Mouse (Mus musculus) ovary, postnatal 14 days (tissue): ENCODE results near the gene Pnp2.
"Not testable (repeated sequence)": the region's sequence is repeated elsewhere in the genome, so short reads cannot be mapped to it uniquely, and the experiment has no call there.

Experiments used
- DNase-seq: peaks from one replicate; pipeline ENCODE4 v3.0.0; 2022; ENCODE audit warnings: low spot score

The Pnp2 gene

DNA sequence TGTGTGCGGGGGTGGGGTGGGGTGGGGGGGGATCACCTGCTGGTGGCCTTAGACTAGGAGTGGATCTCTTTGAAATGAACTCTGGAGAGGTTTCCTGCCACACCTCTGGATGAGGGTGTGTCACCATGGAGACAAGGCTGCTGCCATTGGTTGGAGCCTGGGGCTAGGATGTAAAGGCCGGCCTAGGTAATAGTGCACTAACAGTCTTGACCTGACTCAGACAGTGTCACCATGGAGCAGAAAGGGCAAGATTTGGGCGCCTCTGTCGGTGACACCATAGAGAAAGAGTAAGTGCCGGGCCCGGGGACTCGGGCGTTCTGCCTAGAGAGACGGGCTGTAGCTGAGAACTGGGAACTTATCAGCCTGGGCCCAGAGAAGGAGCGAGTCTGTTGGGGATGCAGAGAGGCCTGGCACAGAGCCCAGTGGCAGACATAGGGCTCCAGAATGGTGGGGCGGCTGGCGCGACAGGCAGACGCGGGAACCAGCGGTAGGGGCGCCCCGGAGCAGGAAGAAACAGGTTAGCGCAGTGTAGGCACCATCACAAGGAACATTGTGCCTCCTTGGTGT, at the start of gene Pnp2:
Pnp2 (plus strand) TSS at position 51 of the 567 bp plus-strand sequence.
- DNase-seq = not testable (repeated sequence)

DNA sequence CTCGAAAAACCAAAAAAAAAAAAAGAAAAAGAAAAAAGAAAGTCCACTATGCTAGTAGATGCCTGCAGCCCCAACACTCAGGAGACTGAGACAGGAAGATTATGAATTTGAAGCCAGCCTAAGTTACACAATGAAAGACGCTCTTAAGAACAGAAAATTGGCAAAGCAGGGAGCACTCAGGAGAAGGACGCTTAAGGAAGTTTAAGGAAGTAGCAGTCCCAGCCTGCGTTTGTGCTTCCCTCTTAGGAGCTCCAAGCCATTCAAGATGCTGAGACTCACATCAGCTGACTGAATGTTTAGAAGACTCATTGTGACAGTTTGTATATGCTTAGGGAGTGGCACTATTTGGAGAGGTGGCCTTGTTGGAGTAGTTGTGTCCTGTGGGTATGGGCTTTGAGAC, 47.7 kb upstream of the Pnp2 start:
- DNase-seq = no peak

DNA sequence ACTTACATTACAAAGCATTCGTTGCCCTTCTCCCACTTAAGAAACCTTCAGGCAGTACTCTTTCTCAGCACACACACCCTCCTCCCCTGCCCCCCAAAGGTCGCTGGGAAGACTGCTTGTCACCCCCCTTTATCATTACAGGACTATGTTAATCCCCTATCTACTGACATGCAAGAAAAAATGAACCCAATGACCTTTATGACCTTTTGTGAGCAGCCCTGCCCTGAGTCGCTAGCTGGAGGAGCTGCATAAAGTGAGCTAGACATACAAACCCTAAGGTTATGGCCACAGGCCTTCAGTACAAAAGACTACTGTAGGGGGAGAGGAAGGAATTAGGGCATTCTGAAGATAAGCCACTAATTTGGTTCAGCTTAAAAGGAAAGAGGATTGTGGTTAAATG, 44.4 kb upstream of the Pnp2 start:
- DNase-seq = no peak

DNA sequence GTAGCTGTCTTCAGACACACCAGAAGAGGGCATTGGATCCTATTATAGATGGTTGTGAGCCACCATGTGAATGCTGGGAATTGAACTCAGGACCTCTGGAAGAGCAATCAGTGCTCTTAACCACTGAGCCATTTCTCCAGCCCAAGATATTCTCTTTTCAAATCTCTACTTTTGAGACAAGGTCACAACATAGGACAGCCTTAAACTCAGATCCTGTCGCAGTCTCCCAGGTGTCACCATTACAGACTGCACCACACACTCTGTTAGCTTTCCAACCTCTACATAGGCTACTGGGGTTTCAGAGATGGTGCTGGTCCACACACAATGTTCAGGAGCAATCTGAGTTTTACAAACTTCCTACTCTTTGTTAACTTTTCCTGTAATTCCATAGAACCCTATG, 32.4 kb upstream of the Pnp2 start:
- DNase-seq = not testable (repeated sequence)

DNA sequence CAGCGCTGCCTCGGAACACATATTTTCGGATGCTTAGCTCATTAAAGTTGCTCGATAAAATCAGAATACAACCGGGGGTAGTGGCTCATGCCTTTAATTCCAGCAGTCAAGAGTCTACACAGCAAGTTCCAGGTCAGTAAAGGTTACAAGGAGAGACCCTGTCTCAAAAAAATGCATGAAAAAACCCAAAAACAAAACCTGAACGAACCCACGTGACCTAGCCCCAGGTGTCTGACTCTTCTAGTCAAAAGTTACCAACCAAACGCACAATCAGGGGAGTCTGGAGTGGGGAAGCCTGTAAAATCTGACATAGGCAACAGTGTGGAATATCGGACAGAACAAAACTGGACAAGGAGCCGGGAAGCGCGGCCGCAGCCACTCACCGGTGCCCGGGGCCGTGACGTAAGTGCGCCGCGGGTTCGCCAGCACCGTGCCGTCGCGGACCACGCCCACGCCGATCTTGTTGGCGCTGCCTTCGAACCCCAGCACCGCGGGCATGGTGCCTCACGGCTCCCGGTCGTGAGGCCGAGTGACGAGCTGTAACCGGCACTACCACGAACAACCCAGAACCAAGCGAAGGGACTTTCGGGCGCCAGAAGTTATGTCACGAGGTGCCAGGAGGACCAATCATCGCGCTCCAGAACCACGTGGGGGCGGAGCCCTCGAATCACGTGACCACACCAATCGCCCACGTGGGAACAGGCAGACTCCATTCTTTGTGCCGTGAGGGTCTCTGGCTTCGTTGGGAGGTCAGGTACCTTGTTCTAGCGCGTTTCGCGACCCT, 31.3 kb upstream of the Pnp2 start, which contains the start of the genes Osgep and Apex1:
Osgep (minus strand) TSS at position 613 of the 784 bp plus-strand sequence.
Apex1 (plus strand) TSS at position 688 of the 784 bp plus-strand sequence.
- peak; percentile 90 for DNase-seq

DNA sequence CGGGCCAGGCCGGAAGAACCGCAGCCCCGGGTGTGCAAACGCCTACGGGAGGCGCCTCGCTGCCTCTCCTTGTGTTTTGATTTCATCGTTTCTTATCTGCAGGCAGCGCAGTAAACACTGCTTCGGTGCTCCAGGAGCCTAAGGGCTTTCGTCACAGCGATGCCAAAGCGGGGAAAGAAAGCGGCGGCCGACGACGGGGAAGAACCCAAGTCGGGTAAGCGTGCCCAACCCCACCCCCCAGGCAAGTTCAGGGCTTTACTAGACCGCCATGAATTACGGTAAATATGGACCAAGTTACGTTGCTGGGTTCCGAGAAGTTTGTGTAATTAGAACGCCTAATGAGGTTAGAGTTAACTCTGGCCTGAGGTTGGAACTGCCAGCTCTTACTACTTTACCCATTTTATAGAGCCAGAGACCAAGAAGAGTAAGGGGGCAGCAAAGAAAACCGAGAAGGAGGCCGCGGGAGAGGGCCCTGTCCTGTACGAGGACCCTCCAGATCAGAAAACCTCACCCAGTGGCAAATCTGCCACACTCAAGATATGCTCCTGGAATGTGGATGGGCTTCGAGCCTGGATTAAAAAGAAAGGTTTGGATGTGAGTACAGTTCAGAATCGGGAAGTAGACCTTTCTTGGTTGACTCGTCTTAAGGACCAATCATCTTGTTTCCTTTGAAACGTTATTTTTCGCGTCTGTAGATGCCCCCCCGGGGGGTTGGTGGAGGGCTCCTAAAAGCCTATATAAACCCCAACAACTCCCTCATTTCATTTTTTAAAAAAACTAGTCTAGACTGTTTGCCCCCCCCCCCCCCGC, 30.5 kb upstream of the Pnp2 start:
- DNase-seq = no peak

DNA sequence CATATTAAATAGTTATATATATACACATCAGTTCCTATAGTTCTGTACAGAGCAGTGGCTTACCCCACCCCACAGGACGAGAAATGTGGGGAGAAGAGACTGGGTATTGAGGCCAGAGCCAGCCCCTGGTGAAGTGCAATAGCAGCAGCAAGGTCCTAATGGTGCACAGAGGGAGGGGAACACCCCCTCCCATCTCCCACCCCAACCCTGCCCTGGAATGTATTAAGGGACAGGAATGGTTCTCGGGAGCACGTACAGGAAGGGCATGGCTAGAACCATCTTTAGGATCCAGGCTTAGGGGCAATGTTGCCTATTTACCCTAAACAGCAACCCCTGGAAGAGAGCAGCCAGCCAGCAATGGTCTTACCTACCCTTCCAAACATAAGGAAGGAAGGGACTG, 28.4 kb upstream of the Pnp2 start:
- no peak for DNase-seq

DNA sequence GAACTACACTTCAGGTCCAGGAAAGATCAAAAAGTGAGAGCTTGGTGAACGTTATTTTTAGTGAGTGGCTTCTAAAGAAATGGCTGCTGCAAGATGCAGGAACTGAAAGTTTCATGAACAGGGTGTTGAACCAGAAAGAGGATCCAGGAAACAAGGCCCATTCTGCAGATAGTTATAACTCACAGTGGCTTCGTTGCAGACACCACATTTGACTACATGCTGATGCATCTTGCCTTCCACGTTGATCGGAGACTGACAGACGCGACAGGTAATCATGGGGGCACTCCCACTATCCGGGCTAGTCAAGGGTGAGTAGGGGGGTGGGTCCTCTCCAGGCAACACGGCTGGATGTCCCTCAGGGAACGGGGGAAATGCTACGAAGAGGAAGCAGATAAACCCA, 25.8 kb upstream of the Pnp2 start:
- DNase-seq = no peak

DNA sequence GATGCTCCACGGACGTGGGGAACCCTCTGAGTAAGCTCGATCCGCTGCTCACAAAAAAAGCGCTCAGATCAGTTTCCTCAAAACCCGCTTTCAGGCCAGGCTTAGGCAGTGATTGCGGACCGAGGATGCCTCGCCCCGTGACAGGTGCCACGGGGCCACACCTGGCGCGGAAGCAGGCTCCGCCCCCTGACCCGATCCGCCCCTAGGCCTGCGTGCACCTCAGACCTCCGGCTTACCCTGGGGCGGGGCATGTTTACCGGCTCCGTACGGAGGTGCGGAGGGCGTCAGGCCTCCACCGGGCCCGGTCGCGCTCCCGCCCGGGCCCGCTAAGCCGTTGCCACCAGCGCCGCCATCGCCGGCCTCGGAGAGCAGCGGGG, 25.4 kb upstream of the Pnp2 start:
- peak; percentile 50 for DNase-seq

DNA sequence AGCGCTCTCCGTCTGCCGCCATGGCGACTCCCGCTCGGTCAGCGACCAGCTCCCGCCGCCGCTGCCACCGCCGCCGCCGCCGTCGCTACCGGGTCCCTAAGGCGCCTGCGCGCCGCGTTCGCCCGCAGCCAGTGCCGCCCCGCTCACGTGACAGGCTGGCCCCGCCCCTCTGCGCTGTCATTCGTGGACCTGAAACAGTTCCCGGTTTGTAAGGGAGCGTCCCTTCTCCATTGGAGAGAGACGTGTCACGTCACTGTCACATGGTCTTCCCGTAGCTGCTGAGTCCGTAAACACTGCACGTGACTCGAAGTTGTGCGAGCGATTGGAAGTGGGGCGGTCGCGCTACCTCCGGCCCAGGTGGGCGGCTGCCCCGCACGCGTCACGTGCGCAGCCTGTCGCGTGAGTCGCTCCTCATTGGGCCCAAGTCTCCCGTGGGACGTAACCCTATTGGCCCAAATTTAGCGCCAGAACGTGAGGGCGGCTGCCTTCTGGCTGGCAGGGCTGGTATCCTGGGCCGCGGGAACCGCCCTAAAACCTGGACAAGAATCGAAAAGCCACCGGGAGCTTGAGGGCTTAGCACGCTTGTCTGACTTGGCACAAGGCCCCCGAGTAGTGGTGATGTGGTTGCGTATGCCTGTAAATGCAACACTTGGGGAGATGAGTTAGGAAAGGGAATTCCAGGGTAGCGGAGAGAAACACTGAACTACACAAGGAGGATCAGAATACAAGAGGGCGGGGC, 24.9 kb upstream of the Pnp2 start, which contains the start of the genes Pip4p1 and Pnp:
Pip4p1 (minus strand) TSS at position 103 of the 739 bp plus-strand sequence.
Pnp (plus strand) TSS at position 329 of the 739 bp plus-strand sequence.
- DNase-seq = peak; percentile 98

DNA sequence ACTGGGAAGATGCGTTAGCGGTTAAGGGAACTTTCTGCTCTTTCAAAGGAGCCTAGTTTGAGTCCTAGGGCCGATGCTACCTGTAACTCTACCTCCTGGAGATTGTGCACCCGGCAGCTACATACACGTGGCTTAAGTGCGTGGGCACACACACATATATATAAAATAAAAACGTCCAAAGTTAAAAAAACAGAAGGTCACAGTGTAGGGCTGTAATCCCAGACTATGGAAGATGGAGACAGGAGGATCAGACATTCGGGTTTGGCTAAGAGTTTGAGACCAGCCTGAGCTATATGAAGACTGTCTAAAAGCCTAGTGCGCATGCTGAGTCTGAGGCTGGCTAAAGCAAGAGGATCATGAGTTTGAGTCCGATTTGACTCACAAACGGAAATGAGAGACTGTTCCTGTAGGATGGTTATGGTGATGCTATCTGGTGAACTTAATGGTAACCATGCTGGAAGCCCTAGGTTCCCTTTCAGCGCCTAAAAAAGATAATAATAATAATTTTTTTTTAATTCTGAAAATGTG, 24.2 kb upstream of the Pnp2 start:
- DNase-seq = no peak

DNA sequence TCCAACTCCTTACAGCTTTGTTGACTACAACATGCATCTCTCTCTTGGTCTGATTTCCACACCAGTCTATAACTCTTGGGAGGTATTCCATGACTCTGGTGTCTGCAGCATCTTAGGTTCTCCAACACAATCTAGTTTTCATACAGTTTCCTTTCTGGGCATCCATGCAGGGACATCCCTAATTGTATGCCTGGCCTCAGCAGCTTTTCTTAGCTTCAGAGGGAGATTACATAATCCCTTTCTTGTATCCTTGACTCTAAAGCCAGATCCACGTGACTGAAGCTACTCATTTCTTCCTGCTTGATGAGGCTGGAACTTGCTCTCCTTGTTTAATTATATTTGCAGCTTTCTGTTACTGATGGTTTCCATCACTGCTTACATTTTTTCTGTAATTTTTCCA, 19.1 kb upstream of the Pnp2 start:
- no peak for DNase-seq

DNA sequence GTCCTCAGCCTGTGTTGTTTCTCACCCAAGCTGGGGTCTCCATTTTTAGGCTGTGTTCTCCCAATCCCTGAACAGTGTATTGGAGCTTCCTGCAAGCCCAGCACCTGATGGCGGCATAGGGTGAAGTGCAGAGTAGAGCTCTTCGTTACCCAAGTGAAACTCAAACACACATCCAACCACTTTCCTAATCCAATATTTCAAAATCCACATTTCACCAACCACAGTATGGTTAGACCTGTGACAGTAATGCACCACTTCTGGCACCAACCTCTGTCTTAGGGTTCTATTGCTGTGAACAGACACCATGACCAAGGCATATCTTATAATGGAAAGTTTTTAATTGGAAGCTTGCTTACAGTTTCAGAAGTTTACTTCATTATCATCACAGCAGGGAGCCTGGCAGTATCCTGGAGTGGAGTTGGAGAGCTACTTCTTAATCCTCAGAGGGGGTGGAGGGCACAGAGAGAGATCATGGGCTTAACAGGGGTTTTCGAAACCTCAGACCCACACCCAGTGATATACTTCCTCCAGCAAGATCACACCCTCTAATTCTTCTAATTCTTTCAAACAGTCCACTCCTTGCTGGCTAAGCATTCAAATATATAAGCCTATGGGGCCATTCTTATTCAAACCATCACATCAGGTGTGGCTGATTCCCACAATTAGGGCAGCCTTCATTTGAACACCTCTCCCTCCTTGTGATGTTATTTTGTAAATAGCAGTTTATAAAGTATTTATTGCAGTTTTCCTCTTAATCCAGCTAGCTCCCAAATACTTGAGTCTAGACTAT, 17.5 kb upstream of the Pnp2 start:
- DNase-seq = no peak

DNA sequence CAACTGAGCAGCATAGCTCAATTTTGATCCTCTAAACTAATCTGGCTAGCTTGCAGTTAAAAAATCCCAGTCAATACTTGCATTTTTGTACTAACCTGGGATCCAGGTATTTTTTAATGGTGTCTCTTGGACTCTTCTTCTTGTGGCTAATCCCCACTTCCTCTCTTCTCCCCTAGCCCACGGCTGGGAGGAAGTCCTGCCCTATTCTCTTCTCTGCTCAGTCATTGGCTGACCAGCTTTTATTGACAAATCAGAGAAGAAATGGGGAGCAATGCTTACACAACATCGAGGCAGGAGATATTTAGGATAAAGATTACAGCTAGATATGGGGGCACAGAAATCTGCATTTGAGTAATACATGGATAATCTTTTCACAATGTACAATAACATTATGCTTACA, 16.9 kb upstream of the Pnp2 start:
- no peak for DNase-seq

DNA sequence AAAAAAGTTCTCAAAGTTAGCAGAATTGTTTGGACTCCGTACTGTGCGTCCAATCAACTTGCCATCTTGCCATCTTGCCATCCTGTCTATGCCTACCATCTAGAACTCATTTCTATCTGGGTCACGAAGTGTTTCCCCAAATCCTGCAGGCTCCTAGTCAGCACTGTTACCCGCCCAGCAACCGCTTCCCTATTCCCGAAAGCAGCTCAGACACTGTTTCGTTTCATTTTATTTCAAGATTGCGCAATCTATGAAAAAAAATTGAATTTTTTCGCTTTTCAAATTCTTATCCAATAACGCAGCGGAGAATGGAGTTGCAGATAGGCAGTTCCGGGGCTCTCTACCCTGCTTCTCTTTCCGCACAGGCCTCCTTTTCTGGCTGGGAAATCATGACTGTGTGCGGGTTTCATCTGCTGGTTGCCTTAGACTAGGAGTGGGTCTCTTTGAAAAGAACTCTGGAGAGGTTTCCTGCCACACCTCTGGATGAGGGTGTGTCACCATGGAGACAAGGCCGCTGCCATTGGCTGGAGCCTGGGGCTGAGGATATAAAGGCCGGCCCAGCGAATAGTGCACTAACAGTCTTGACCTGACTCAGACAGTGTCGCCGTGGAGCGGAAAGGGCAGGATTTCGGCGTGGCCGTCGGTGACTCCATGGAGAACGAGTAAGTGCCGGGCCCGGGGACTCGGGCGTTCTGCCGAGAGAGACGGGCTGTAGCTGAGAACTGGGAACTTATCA, 11.7 kb upstream of the Pnp2 start, which contains the start of gene Gm49342:
Gm49342 (plus strand) TSS at position 586 of the 736 bp plus-strand sequence.
- DNase-seq = peak; percentile 93

DNA sequence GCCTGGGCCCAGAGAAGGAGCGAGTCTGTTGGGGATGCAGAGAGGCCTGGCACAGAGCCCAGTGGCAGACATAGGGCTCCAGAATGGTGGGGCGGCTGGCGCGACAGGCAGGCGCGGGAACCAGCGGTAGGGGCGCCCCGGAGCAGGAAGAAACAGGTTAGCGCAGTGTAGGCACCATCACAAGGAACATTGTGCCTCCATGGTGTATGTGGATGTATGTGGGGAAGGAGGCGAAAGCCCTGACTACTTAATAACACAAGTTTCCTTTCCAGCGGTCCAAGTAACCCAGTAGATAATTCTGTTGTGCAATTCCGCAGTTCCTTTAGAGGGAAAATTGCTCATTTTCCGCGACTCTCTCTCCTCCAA, 11.1 kb upstream of the Pnp2 start:
- DNase-seq = not testable (repeated sequence)

DNA sequence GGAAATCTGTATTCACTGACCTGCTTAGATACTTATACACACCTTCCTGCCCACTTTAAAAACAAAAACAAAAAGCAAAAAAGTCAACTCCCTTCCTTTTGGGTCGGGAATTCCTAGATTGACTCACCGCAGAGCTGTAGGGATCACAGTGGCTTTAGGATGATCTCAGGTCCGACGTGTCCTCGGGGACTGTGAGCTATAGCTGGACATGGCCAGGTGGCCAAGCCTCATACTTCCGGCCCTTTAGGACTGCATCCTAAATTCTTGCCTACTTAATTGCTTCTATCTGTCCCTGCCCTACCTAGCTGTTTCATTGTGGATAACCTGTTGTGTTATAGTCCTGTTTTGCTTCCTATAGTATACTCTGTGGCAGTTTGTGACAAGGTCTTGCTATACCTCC, 10.7 kb upstream of the Pnp2 start:
- DNase-seq = not testable (repeated sequence)

DNA sequence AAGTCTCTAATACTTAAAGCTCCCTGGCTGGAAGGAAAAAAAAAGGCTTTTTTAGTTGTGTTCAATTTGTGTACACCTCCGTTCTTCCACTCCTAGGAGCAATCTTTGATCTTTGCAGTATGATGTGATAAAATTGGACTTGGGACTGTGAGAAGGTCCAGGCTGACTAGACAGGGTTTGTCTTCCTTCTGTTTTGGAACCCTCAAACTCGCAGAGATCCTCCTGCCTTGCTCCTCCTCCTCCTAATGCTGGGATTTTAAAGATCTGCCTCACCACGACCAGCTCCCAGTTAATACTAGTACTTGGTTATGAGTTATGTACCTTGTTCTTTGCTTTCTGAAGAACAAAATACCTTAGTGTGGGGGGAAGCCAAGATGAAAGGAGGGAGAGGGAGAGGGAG, 10.3 kb upstream of the Pnp2 start:
- not testable (repeated sequence) for DNase-seq

DNA sequence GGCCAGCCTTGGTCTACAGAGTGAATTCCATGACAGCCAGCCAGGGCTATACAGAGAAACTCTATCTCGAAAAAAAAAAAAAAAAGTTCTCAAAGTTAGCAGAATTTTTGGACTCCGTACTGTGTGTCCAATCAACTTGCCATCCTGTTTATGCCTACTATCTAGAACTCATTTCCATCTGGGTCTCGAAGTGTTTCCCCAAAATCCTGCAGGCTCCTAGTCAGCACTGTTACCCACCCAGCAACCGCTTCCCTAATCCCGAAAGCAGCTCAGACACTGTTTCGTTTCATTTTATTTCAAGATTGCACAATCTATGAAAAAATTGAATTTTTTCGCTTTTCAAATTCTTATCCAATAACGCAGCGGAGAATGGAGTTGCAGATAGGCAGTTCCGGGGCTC, 305 bp upstream of the Pnp2 start:
- no peak for DNase-seq

DNA sequence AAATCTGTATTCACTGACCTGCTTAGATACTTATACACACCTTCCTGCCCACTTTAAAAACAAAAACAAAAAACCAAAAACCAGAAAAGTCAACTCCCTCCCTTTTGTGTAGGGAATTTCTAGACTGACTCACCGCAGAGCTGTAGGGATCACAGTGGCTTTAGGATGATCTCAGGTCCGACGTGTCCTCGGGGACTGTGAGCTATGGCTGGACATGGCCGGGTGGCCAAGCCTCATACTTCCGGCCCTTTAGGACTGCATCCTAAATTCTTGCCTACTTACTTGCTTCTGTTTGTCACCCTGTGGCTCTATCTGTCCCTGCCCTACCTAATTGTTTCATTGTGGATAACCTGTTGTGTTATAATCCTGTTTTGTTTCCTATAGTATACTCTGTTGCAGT, 932 bp downstream of the Pnp2 start:
- not testable (repeated sequence) for DNase-seq
